Mouse (Mus musculus) cerebellum, adult 2 months (tissue): ENCODE data around the gene Hist1h4m. TPM values are rescaled to one million over a fixed set of nuclear protein-coding genes. Genes with fewer than 3 reads are reported as not detected.
"Not testable (repeated sequence)": the region's sequence is repeated elsewhere in the genome, so short reads cannot be mapped to it uniquely, and the experiment has no call there.

ENCODE experiments used
- DNase-seq, 2 experiments: peaks; one replicate each; pipeline ENCODE4 v3.0.0; 2021
- H3K27ac ChIP-seq: fragments of 200-500 bp; 2 replicates; pipeline ENCODE4 v1.5.1; 2012; ENCODE audit warnings: low read length, control low read depth, inconsistent platforms; ENCODE audit not compliant: insufficient read depth
- H3K27me3 ChIP-seq: fragments of 200-500 bp; 2 replicates; pipeline ENCODE4 v1.6.1; 2012; ENCODE audit warnings: inconsistent platforms, mild to moderate bottlenecking, low read length, moderate library complexity; ENCODE audit not compliant: control insufficient read depth, insufficient read depth
- H3K4me1 ChIP-seq: fragments of 200-500 bp; 2 replicates; pipeline ENCODE4 v1.6.1; 2011; ENCODE audit warnings: low read length; ENCODE audit not compliant: control insufficient read depth, insufficient read depth
- H3K4me3 ChIP-seq: fragments of 200-500 bp; replicated peaks from 2 replicates; pipeline ENCODE3; 2011; ENCODE audit warnings: mild to moderate bottlenecking, low read depth, low read length, control low read depth; ENCODE audit not compliant: insufficient read depth
- CTCF ChIP-seq: fragments of 200-500 bp; IDR thresholded peaks from 2 replicates; pipeline ENCODE4 v1.5.1; 2011; ENCODE audit warnings: low read depth, mild to moderate bottlenecking, control low read depth, low read length, moderate library complexity, borderline replicate concordance; ENCODE audit not compliant: insufficient read depth
- POLR2A ChIP-seq: fragments of 200-500 bp; IDR thresholded peaks from 2 replicates; pipeline ENCODE4 v1.6.1; 2011; ENCODE audit warnings: low read length, control low read depth, borderline replicate concordance; ENCODE audit not compliant: insufficient read depth
- WGBS: fragments of 180-500 bp; shearing (Covaris S2); methylation state at CpG from one replicate; pipeline ENCODE4 v1.1.7; 2018; 5-methylcytosine and 5-hydroxymethylcytosine counted together
- polyA plus RNA-seq: library from polyadenylated mRNA; depleted of rRNA; stranded (reverse); fragments of >200 nt; gene quantifications from 2 replicates; pipeline ENCODE4 v1.2.3, GENCODE M21; 2012; rRNA removed

The Hist1h4m gene
- polyA plus RNA-seq, result not detected in 2 replicates

DNA sequence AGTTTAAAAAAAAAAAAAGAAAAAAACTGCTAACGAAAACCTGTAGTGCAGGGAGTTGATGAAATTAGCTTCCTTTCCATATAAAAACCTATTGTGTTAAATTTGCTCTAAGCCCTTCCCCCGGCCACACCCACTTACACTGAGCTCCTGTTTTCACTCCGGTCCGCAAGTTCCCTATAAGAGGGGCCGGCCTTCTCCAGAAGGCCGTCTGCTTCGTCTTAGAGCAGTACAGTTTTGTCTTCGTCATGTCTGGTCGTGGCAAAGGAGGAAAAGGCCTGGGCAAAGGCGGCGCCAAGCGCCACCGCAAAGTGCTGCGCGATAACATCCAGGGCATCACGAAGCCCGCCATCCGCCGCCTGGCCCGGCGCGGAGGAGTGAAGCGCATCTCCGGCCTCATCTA is at the start of gene Hist1h4m:
Gene Hist1h4m (plus strand): TSS at position 208 of the 400 bp plus-strand sequence.
- DNase-seq, result peak; percentile 60 to 62
- not testable (repeated sequence) for H3K4me1 ChIP-seq, H3K4me3 ChIP-seq, H3K27me3 ChIP-seq, H3K27ac ChIP-seq
- no CpG with 5 or more reads among the region's 24 CpGs for WGBS

DNA sequence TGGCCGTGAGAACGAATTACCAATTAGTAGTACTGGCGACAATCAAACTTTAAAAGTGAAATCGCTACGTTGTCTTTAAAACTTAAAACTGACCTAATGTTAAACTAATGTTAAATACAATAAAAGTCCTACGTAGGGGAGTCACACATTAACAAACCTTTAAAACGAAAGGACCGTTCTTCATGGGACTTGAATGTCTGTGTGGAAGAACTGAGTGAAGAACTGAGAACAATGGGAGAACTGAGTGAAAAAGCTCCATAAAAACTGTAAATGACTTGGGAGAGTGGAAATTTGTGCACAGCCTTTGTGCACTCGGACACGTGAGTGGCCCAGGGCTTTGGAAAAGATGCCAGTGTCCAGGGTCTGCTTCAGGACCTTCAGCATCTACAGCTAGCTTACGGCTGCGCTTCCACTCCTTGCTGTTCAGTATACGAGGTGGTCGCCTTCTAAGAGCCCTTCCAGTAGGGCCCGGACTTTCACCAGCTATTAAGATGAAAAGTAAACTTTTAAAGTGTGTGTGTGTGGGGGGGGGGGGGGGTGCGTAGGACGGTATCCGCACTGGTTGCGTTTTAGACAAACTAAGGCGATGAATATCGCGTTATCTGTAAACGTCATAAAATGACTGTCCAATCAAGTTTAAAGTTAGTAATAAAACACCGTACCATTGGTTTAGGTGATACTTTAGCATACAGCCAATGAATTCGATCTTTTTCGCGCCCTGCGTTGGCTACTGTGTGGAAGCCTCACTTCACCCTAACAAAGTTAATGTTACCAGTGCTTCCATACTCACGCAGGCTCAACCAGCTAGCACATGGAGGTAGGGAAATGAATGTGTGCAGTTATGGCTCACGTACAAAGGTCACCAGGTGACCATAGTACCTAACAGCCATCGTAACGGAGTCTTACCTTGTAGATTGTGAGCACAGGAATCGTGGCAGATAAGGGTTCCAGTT is 32.5 kb upstream of the Hist1h4m start:
- 0 out of 2 replicates have a peak overlapping the region, but pooled peaks have one; percentile 36 for H3K27ac ChIP-seq
- H3K27me3 ChIP-seq, result no peaks in the 10 kb centered on the region
- peak overlapping the region; percentile 86 for H3K4me3 ChIP-seq
- H3K4me1 ChIP-seq, result no peaks in the 10 kb centered on the region; the same call in 1 of the 2 replicates
- TF ChIP-seq POLR2A (peak; percentile 41; the same call in 1 of the 2 replicates), CTCF (no peak)
- DNase-seq, result peak; percentile 67 to 82
- 3% methylated on average over 33 of the region's 33 CpGs for WGBS

DNA sequence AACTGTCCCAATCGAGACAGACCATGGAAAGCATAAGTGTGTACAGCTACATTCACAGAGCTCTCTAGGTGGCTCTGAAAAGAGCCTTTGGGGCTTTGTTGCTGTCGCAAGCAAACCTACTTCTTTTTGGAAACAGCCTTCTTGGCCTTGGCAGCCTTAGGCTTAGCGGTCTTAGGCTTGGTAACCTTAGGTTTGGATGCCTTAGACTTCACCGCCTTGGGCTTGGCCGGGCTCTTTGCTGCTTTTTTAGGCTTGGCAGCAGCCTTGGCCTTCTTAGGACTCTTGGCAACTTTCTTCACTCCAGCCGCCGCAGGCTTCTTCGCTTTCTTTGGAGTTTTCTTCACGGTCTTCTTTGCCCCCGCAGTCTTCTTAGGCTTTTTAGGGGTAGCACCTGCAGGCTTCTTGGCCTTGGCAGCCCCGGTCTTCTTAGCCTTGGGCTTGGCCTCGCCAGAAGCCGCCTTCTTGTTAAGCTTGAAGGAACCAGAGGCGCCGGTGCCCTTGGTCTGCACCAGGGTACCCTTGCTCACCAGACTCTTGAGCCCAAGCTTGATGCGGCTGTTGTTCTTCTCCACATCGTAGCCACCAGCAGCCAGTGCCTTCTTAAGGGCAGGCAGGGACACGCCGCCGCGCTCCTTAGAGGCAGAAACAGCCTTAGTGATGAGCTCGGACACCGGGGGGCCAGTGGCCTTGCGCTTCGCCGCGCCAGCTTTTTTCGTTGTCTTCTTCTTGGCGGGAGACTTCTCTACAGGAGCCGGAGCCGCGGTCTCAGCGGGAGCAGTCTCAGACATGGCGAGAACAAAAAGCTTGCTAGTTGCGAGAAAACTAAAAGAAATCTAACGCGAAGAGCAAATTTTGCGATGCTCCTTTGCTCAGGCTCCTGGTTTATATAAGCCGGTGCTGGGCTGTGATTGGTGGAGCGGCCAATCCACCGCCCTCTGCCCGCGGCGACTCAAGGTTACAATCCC is 31.5 kb upstream of the Hist1h4m start, which contains the start of gene Hist1h1b:
Gene Hist1h1b (minus strand): TSS at position 859 of the 965 bp plus-strand sequence.
- peak; percentile 81 to 82 for DNase-seq
- TF ChIP-seq CTCF (no peak), POLR2A (peak; percentile 42; the same call in 1 of the 2 replicates)
- peak within 1 kb of the TSS; percentile 83 for H3K27ac ChIP-seq
- H3K4me1 ChIP-seq, result no peaks in the 10 kb centered on the region; the same call in 1 of the 2 replicates
- no peaks in the 10 kb centered on the region for H3K27me3 ChIP-seq
- WGBS, result under 1% methylated on average over 44 of the region's 44 CpGs
- H3K4me3 ChIP-seq, result peak within 1 kb of the TSS; percentile 86

DNA sequence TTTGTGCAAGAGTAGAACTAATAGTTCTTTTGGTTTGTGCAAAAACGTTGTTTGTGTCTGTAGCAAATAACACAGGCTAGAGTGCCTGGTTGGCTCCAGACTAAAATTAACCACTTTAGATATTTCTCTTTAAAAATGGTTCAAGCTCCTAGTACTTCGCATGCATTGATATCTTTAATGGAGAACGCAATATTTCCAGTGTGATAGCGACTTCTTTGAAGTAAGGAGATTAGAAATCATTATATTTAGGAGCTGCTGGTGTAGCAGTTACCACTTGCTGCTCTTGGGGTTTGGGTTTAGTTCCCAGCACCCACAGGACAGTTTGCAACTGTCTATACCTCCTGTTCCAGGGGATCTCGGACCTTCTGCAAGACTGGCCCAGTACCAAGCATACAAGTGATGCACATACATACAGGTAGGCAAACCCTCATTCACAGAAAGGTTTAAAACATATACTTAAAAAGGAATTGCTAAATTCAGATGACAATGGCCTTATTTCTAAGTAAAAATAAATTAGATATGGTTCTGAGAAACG is 30.5 kb upstream of the Hist1h4m start:
- 43% methylated on average over 6 of the region's 6 CpGs for WGBS
- no peak for DNase-seq
- Histone ChIP-seq H3K27ac (no peak overlapping the region), H3K27me3 (no peaks in the 10 kb centered on the region), H3K4me3 (no peak overlapping the region), H3K4me1 (no peaks in the 10 kb centered on the region; the same call in 1 of the 2 replicates)
- TF ChIP-seq CTCF, result no peak
- no peak for TF ChIP-seq POLR2A

DNA sequence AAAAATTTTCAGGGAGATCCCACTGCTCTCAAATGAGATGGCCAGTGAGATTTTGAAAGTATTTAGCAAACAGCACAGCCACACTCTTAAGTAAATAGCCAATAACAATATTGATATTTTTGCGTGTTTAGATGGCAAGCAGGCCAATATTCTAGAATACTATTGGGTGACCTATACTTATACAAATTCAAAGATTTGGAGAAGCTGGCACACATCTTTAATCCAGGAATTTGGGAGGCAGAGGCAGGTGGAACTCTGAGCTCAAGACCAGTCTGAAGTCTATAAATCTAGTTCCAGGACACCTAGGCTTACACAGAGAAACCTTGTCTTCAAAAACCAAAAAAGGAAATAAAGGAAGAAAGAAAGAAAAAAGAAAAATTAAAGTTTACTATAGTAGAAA is 29.9 kb upstream of the Hist1h4m start:
- Histone ChIP-seq H3K4me1 (no peaks in the 10 kb centered on the region; the same call in 1 of the 2 replicates), H3K27me3 (no peaks in the 10 kb centered on the region), H3K4me3 (no peak overlapping the region), H3K27ac (no peak overlapping the region)
- 95% methylated on average over 1 of the region's 1 CpGs for WGBS
- DNase-seq, result no peak
- TF ChIP-seq CTCF (no peak), POLR2A (no peak)

DNA sequence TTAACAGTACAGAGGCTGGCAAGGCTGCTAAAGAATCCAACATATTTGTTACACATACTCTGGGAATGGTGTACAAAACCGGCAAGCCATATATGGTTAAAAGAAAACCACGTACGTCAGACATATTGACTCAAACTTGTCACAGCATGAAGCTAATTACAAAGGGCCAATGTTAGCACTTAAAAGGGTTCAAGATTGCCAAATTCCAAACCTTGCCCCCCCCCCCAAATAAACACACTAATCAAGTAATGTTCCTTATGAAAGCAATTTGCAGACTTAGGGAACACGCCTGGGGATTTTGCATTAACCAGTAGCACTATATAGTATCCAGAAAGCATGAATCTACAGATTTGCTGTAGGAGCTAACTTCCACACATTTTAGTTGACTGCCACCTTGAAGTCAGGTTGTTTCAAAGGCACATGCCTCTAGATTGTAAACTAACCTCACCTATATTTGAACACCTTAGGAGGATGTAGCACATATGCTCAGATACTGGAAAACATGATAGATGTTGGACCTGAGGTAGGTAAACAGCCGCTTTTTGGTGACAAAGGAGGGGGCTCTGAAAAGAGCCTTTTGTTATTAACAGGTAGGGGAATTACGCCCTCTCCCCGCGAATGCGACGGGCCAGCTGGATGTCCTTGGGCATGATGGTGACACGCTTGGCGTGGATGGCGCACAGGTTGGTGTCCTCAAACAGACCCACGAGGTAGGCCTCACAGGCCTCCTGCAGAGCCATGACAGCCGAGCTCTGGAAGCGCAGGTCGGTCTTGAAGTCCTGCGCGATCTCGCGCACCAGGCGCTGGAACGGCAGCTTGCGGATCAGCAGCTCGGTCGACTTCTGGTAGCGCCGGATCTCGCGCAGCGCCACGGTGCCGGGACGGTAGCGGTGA is 28.9 kb upstream of the Hist1h4m start:
- peak; percentile 35 to 46 for DNase-seq
- Histone ChIP-seq H3K27ac (peak overlapping the region; percentile 40; the same call in 1 of the 2 replicates), H3K4me3 (peak overlapping the region; percentile 42)
- H3K27me3 ChIP-seq, H3K4me1 ChIP-seq: not testable (repeated sequence)
- 3% methylated on average over 17 of the region's 35 CpGs for WGBS
